Mouse (Mus musculus) forebrain, postnatal 0 days (tissue): ENCODE measurements at regions not wholly inside any gene's neighbourhood (a gene's known extent, or its start where the extent isn't known, plus 50 kb on each side); places are given as distances from the start of the nearest gene placed in this dataset.
A peak's percentile ranks its signal among the peaks of the same experiment; 100 is the strongest.

Experiments
- ATAC-seq: fragments of 200-750 bp; cut with Nextera tagmentation; 2 replicates; pipeline ENCODE4 v1.8.0; 2017; ENCODE audit warnings: mild to moderate bottlenecking, moderate library complexity
- DNase-seq: peaks from one replicate; pipeline ENCODE4 v3.0.0-alpha.2; 2015
- H3K27ac ChIP-seq: fragments of 300-500 bp; sonication (generic); 2 replicates; pipeline ENCODE4 v1.5.1; 2014; ENCODE audit warnings: low read depth, mild to moderate bottlenecking, antibody characterized with exemption, low read length, moderate library complexity, mixed read lengths
- H3K27me3 ChIP-seq: fragments of 300-500 bp; sonication (generic); 2 replicates; pipeline ENCODE4 v1.6.1; 2014; ENCODE audit warnings: mild to moderate bottlenecking, low read length, mixed read lengths; ENCODE audit not compliant: insufficient read depth
- H3K36me3 ChIP-seq: fragments of 300-500 bp; sonication (generic); 2 replicates; pipeline ENCODE4 v1.6.1; 2014; ENCODE audit warnings: mild to moderate bottlenecking, moderate library complexity; ENCODE audit not compliant: insufficient read depth
- H3K4me1 ChIP-seq: fragments of 300-500 bp; sonication (generic); 2 replicates; pipeline ENCODE4 v1.6.1; 2014; ENCODE audit warnings: antibody characterized with exemption; ENCODE audit not compliant: insufficient read depth
- H3K4me2 ChIP-seq: fragments of 300-500 bp; sonication (generic); 2 replicates; pipeline ENCODE4 v1.6.1; 2014; ENCODE audit warnings: low read depth, mild to moderate bottlenecking, moderate library complexity
- H3K4me3 ChIP-seq: fragments of 300-500 bp; sonication (generic); 2 replicates; pipeline ENCODE4 v1.5.1; 2014; ENCODE audit warnings: low read depth, low read length, mixed read lengths
- H3K9ac ChIP-seq: fragments of 300-500 bp; sonication (generic); 2 replicates; pipeline ENCODE4 v1.6.1; 2014; ENCODE audit warnings: mild to moderate bottlenecking
- H3K9me3 ChIP-seq: fragments of 300-500 bp; sonication (generic); 2 replicates; pipeline ENCODE4 v1.6.1; 2016; ENCODE audit warnings: low read length
- CTCF ChIP-seq: sonication (generic); IDR thresholded peaks from 2 replicates; pipeline ENCODE4 v1.5.1; 2016; ENCODE audit warnings: antibody characterized with exemption, control low read depth, low read depth
- WGBS: fragments of 180-500 bp; shearing (Covaris S2); extraction: QIAGEN DNeasy Blood & Tissue Kit; methylation state at CpG from one replicate; pipeline ENCODE4 v1.1.7; 2014; 5-methylcytosine and 5-hydroxymethylcytosine counted together

- Histone ChIP-seq H3K4me2 (no peak overlapping the region), H3K36me3 (no peaks in the 10 kb centered on the region), H3K27ac (no peak overlapping the region), H3K4me3 (no peak overlapping the region), H3K9me3 (no peaks in the 10 kb centered on the region), H3K27me3 (no peaks in the 10 kb centered on the region), H3K9ac (no peak overlapping the region), H3K4me1 (peaks cover 10% of the 10 kb centered on the region)
- 54% methylated on average over 3 of the region's 3 CpGs for WGBS
- no peak for TF ChIP-seq CTCF
- ATAC-seq (no peak), DNase-seq (peak; percentile 53)
Observed at GRCm38 (mm10) chr8:86320938-86321337, 259.5 kb downstream of the Abcc12 start.

- WGBS, result 19% methylated on average over 3 of the region's 3 CpGs
- no peak for TF ChIP-seq CTCF
- ATAC-seq, result no peak
Observed at GRCm38 (mm10) chr8:86318531-86318930, 262.0 kb downstream of the Abcc12 start.

GRCm38 (mm10) chr8:86316236-86316635, 264.2 kb downstream of the Abcc12 start:
- DNase-seq (no peak), ATAC-seq (no peak)
- Histone ChIP-seq H3K4me2 (no peak overlapping the region), H3K4me1 (no peaks in the 10 kb centered on the region), H3K36me3 (no peaks in the 10 kb centered on the region), H3K9me3 (no peaks in the 10 kb centered on the region), H3K27me3 (no peaks in the 10 kb centered on the region), H3K9ac (no peak overlapping the region), H3K4me3 (no peak overlapping the region), H3K27ac (no peak overlapping the region)
- TF ChIP-seq CTCF, result no peak
- WGBS, result 71% methylated on average over 7 of the region's 7 CpGs

More at GRCm38 (mm10) chr8:86318531-86318930, 262.0 kb downstream of the Abcc12 start:
- Histone ChIP-seq H3K4me2 (no peak overlapping the region), H3K9me3 (no peaks in the 10 kb centered on the region), H3K4me1 (no peaks in the 10 kb centered on the region), H3K27me3 (no peaks in the 10 kb centered on the region), H3K9ac (no peak overlapping the region), H3K36me3 (no peaks in the 10 kb centered on the region), H3K27ac (no peak overlapping the region), H3K4me3 (no peak overlapping the region)
- DNase-seq, result no peak

GRCm38 (mm10) chr8:86309460-86309859, 271.0 kb downstream of the Abcc12 start:
- 54% methylated on average over 2 of the region's 2 CpGs for WGBS
- DNase-seq, result no peak
- H3K4me3 ChIP-seq, result no peak overlapping the region

GRCm38 (mm10) chr8:86307339-86307738, 273.1 kb downstream of the Abcc12 start:
- H3K9me3 ChIP-seq, result no peaks in the 10 kb centered on the region
- H3K4me3 ChIP-seq, result no peak overlapping the region
- DNase-seq (no peak), ATAC-seq (no peak)
- H3K27ac ChIP-seq, result no peak overlapping the region
- no peak overlapping the region for H3K4me2 ChIP-seq
- TF ChIP-seq CTCF, result no peak
- no peaks in the 10 kb centered on the region for H3K36me3 ChIP-seq
- WGBS, result 75% methylated on average over 3 of the region's 3 CpGs
- H3K9ac ChIP-seq, result no peak overlapping the region
- no peaks in the 10 kb centered on the region for H3K27me3 ChIP-seq
- no peaks in the 10 kb centered on the region for H3K4me1 ChIP-seq

More at GRCm38 (mm10) chr8:86309460-86309859, 271.0 kb downstream of the Abcc12 start:
- no peaks in the 10 kb centered on the region for H3K27me3 ChIP-seq
- TF ChIP-seq CTCF, result no peak
- no peak overlapping the region for H3K4me2 ChIP-seq
- no peaks in the 10 kb centered on the region for H3K36me3 ChIP-seq
- no peaks in the 10 kb centered on the region for H3K9me3 ChIP-seq
- no peak for ATAC-seq
- no peaks in the 10 kb centered on the region for H3K4me1 ChIP-seq
- no peak overlapping the region for H3K9ac ChIP-seq
- no peak overlapping the region for H3K27ac ChIP-seq

DNA sequence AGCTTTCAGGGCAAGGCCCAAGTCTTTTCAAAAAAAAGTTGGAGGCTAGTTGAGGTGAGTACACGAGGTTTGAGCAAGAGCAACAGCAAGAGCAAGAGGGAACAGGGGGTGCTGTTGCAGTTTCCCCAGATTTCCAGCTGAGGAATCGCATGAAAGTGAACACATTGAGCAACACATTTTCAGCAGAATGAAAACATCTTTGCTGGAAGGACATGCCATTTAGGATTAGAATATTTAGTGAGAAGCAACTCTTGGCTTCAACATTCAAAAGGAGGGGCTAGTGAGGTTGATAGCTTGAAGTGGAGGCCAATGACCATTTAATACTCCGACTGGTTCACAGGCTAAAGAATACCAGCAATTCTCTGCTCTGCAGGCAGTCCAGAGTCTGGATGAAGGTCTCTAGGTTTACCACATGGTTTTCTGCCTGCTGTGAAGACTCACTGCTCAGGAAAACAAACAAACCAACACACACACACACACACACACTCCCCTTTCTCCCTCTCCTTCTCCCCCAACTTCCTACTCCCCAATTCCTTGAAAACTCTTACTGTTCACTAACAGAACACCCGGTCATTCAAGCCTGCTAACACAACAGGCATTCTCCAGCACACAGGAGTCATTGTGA, 278.5 kb downstream of the Abcc12 start:
- no peak overlapping the region for H3K27ac ChIP-seq
- DNase-seq, result no peak
- no peak overlapping the region for H3K9ac ChIP-seq
- no peaks in the 10 kb centered on the region for H3K4me1 ChIP-seq
- WGBS, result 53% methylated on average over 4 of the region's 4 CpGs
- no peaks in the 10 kb centered on the region for H3K36me3 ChIP-seq
- no peak overlapping the region for H3K4me2 ChIP-seq
- no peak overlapping the region for H3K4me3 ChIP-seq
- H3K9me3 ChIP-seq, result no peaks in the 10 kb centered on the region
- H3K27me3 ChIP-seq, result no peaks in the 10 kb centered on the region
- ATAC-seq, result no peak
- no peak for TF ChIP-seq CTCF

- Histone ChIP-seq H3K36me3 (no peaks in the 10 kb centered on the region), H3K27ac (no peak overlapping the region), H3K9me3 (no peaks in the 10 kb centered on the region), H3K4me3 (no peak overlapping the region), H3K4me1 (no peaks in the 10 kb centered on the region), H3K27me3 (no peaks in the 10 kb centered on the region), H3K4me2 (no peak overlapping the region), H3K9ac (no peak overlapping the region)
- TF ChIP-seq CTCF, result no peak
- WGBS, result 74% methylated on average over 3 of the region's 3 CpGs
- ATAC-seq, result no peak
- no peak for DNase-seq
Observed at GRCm38 (mm10) chr8:86288713-86289384, 291.6 kb downstream of the Abcc12 start.
